Mouse (Mus musculus) kidney, adult 2 months (tissue): ENCODE results near the gene 9430097D07Rik. TPM values are rescaled to one million over a fixed set of nuclear protein-coding genes. Genes with fewer than 3 reads are reported as not detected.

Experiments
- DNase-seq: peaks from one replicate; pipeline ENCODE4 v3.0.0; 2021
- H3K27ac ChIP-seq: fragments of 200-500 bp; 2 replicates; pipeline ENCODE4 v1.5.1; 2012; ENCODE audit warnings: low read depth, low read length, control low read depth, inconsistent platforms; ENCODE audit not compliant: insufficient read depth
- H3K27me3 ChIP-seq: fragments of 200-500 bp; replicated peaks from 2 replicates; pipeline ENCODE4 v1.6.1; 2012; ENCODE audit warnings: mild to moderate bottlenecking, moderate library complexity, low read length, inconsistent platforms; ENCODE audit not compliant: control insufficient read depth, insufficient read depth
- H3K36me3 ChIP-seq: fragments of 200-500 bp; 2 replicates; pipeline ENCODE4 v1.6.1; 2012; ENCODE audit warnings: mild to moderate bottlenecking, moderate library complexity, low read length, inconsistent platforms; ENCODE audit not compliant: control insufficient read depth, insufficient read depth
- H3K4me1 ChIP-seq: fragments of 200-500 bp; 2 replicates; pipeline ENCODE4 v1.6.1; 2011; ENCODE audit warnings: low read length; ENCODE audit not compliant: control insufficient read depth, insufficient read depth
- H3K4me3 ChIP-seq: fragments of 200-500 bp; 2 replicates; pipeline ENCODE4 v1.5.1; 2011; ENCODE audit warnings: mild to moderate bottlenecking, low read depth, low read length, control low read depth; ENCODE audit not compliant: insufficient read depth
- CTCF ChIP-seq: fragments of 200-500 bp; conservative IDR thresholded peaks from 2 replicates; pipeline ENCODE4 v1.5.1; 2011; ENCODE audit warnings: low read depth, mild to moderate bottlenecking, control low read depth, low read length, moderate library complexity, mixed read lengths; ENCODE audit not compliant: insufficient read depth, insufficient read length
- POLR2A ChIP-seq: fragments of 200-500 bp; IDR thresholded peaks from one replicate; pipeline ENCODE4 v1.6.1; 2011; ENCODE audit warnings: low read depth, low read length, control low read depth
- WGBS: fragments of 180-500 bp; shearing (Covaris S2); methylation state at CpG from one replicate; pipeline ENCODE4 v1.1.7; 2018; 5-methylcytosine and 5-hydroxymethylcytosine counted together
- polyA plus RNA-seq: library from polyadenylated mRNA; depleted of rRNA; stranded (reverse); fragments of >200 nt; gene quantifications from 2 replicates; pipeline ENCODE4 v1.2.3, GENCODE M21; 2012

The 9430097D07Rik gene
- polyA plus RNA-seq, 1 experiment = not detected

DNA sequence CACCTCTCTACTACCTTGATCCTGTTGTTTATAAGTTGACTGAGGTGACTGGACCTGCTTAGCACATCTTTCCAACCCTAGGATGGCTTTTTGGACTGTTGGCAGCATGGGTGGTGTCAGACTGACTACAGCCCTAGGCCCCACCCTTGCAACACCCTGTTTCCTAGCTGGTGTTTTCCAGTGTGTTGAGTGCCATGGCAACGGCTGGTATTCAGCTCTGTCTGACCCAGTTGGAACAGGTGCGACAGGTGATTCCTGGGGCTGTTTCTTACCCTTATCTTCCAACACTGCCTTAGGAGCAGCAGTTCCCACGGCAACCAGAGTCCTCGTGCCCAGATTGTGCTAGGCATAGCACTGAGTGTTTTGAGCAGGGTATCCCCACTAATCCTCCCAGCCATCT lies 37.0 kb downstream of the 9430097D07Rik start:
- H3K27me3 ChIP-seq = no peaks in the 10 kb centered on the region
- peaks cover 49% of the 10 kb centered on the region for H3K4me1 ChIP-seq
- no peak overlapping the region for H3K4me3 ChIP-seq
- H3K36me3 ChIP-seq = no peaks in the 10 kb centered on the region
- DNase-seq = peak; percentile 44
- peak overlapping the region; percentile 20 for H3K27ac ChIP-seq
- 38% methylated on average over 4 of the region's 4 CpGs for WGBS
- no peak for TF ChIP-seq POLR2A
- TF ChIP-seq CTCF = no peak

- H3K27ac ChIP-seq = peak overlapping the region; percentile 97; the same call in 1 of the 2 replicates
- no peaks in the 10 kb centered on the region for H3K27me3 ChIP-seq
- H3K4me3 ChIP-seq = peak overlapping the region; percentile 74; the same call in 1 of the 2 replicates
- peaks cover 48% of the 10 kb centered on the region for H3K4me1 ChIP-seq
- TF ChIP-seq CTCF (no peak), POLR2A (no peak)
- no peaks in the 10 kb centered on the region for H3K36me3 ChIP-seq
- 39% methylated on average over 5 of the region's 5 CpGs for WGBS
- DNase-seq = peak; percentile 65
Measured at GRCm38 (mm10) chr2:32537941-32538340, 37.5 kb downstream of the 9430097D07Rik start.

GRCm38 (mm10) chr2:32537360-32537905 lies 38.1 kb downstream of the 9430097D07Rik start:
- 7% methylated on average over 9 of the region's 9 CpGs for WGBS
- no peaks in the 10 kb centered on the region for H3K27me3 ChIP-seq
- TF ChIP-seq POLR2A = no peak
- no peak for TF ChIP-seq CTCF
- no peaks in the 10 kb centered on the region for H3K36me3 ChIP-seq
- peak overlapping the region; percentile 97 for H3K27ac ChIP-seq
- peak overlapping the region; percentile 74 for H3K4me3 ChIP-seq
- DNase-seq = peak; percentile 78
- H3K4me1 ChIP-seq = peaks cover 45% of the 10 kb centered on the region

DNA sequence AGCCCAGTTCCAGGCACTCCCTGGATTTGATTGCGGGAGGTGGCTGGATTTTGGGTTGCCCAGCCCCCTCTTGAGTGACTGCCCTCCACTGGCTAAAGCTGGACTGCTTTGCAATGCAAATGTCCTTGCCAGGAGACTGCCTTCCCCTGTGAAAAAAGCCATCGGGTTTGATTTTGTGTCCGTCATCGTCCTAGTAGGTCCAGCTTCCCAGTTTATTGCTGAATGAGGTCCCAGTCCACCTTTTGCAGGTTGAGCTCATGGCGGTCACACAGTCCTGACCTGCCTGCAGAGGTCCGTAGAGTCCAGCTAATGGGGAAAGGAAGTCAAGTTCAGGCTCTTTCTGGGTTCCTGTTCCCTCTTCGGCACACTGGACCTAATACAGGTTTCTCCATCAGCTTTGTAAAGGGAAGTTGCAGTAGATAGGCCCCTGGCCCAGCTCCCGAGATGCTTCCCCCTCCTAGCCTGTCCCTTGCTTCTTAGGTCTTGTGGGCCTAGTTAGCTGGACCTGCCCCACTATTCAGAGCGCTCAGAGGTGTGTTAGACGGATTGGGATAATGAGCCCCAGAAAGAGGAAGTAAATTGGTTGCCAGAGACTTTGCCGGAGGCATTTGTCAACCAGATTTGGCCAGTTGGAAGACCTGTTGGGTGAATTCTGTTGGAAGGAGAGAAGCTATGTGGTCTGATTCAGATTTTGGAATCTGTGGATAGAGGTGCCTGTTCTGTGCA lies 38.7 kb downstream of the 9430097D07Rik start:
- Histone ChIP-seq H3K4me1 (peaks cover 42% of the 10 kb centered on the region), H3K27ac (peak overlapping the region; percentile 97), H3K4me3 (peak overlapping the region; percentile 74), H3K36me3 (no peaks in the 10 kb centered on the region), H3K27me3 (no peaks in the 10 kb centered on the region)
- 11% methylated on average over 11 of the region's 11 CpGs for WGBS
- DNase-seq = peak; percentile 86
- TF ChIP-seq CTCF (peak; percentile 51), POLR2A (no peak)

- Histone ChIP-seq H3K4me1 (peaks cover 38% of the 10 kb centered on the region), H3K4me3 (peak overlapping the region; percentile 74), H3K27ac (peak overlapping the region; percentile 97), H3K27me3 (no peaks in the 10 kb centered on the region), H3K36me3 (no peaks in the 10 kb centered on the region)
- TF ChIP-seq POLR2A (no peak), CTCF (no peak)
- peak; percentile 82 for DNase-seq
- WGBS = 4% methylated on average over 14 of the region's 14 CpGs
Measured at GRCm38 (mm10) chr2:32536086-32536633, 39.3 kb downstream of the 9430097D07Rik start.

DNA sequence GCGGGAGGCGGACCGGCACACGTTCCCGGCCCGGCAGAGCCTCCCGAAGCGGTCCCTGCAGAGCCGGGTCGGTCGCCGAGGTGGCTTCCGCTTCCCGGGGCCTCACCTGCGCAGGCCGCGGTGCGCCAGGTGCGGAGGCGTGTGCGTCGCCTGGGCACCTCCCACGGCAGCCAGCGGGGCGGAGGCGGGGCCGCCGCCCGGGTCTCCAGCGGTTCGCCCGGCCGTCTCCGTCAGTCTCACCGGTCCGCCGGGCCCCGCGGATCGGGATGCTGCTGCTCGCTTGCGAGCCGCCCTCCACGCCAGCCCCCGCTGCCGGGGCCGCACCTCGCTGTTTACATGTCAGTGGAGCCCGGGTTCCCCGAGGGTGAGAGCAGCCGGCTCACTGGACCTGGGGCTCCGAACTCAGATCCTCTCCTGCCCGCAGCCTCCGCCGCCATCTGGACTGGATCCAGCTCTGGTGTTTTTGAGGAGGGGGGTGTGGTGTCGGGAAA lies 39.9 kb downstream of the 9430097D07Rik start:
- TF ChIP-seq POLR2A (peak; percentile 21), CTCF (no peak)
- peak overlapping the region; percentile 97 for H3K27ac ChIP-seq
- no peaks in the 10 kb centered on the region for H3K27me3 ChIP-seq
- DNase-seq = peak; percentile 86
- under 1% methylated on average over 56 of the region's 56 CpGs for WGBS
- H3K36me3 ChIP-seq = no peaks in the 10 kb centered on the region
- peak overlapping the region; percentile 74 for H3K4me3 ChIP-seq
- H3K4me1 ChIP-seq = peaks cover 32% of the 10 kb centered on the region

- H3K27ac ChIP-seq = peak within 1 kb of the TSS; percentile 97
- WGBS = under 1% methylated on average over 67 of the region's 67 CpGs
- no peaks in the 10 kb centered on the region for H3K27me3 ChIP-seq
- H3K36me3 ChIP-seq = no peaks in the 10 kb centered on the region
- peak; percentile 99 for DNase-seq
- TF ChIP-seq POLR2A (peak; percentile 77), CTCF (no peak)
- H3K4me1 ChIP-seq = peaks cover 30% of the 10 kb centered on the region
- H3K4me3 ChIP-seq = peak within 1 kb of the TSS; percentile 74
Measured at GRCm38 (mm10) chr2:32534733-32535471, 40.6 kb downstream of the 9430097D07Rik start, which contains the start of gene Fam102a. TSS of gene Fam102a (plus strand) at chr2:32535332.
